Mouse (Mus musculus) CH12.LX (cell line): Measurements from ENCODE around the gene Ppp1r7. TPM values are rescaled to one million over a fixed set of nuclear protein-coding genes. Genes with fewer than 3 reads are reported as not detected.

ENCODE experiments used
- DNase-seq: peaks from one replicate; pipeline ENCODE4 v3.0.0-alpha.2; 2013; ENCODE audit errors: extremely low read depth
- H3K27ac ChIP-seq: 2 replicates; pipeline ENCODE4 v1.5.1; 2012; ENCODE audit warnings: low read depth, mild to moderate bottlenecking, control low read depth, moderate library complexity; ENCODE audit not compliant: insufficient read depth
- H3K27me3 ChIP-seq: replicated peaks from 2 replicates; pipeline ENCODE3; 2012; ENCODE audit warnings: inconsistent platforms
- H3K36me3 ChIP-seq, 2 experiments: replicated peaks in 1 of 2; 2 replicates each; pipeline versions ENCODE3 to v1.6.1; 2012; ENCODE audit warnings: inconsistent platforms in 1 of 2, low read length in 1 of 2, mild to moderate bottlenecking in 1 of 2, mixed read lengths in 1 of 2, moderate library complexity in 1 of 2; ENCODE audit not compliant: control insufficient read depth in 1 of 2, insufficient read depth in 1 of 2
- H3K4me1 ChIP-seq, 2 experiments: 2 replicates each; pipeline ENCODE4 v1.6.1; 2012; ENCODE audit warnings: inconsistent platforms in 1 of 2, moderate library complexity in 1 of 2; ENCODE audit not compliant: insufficient read depth in 2 of 2, control insufficient read depth in 1 of 2
- H3K4me2 ChIP-seq: 2 replicates; pipeline ENCODE4 v1.6.1; 2012; ENCODE audit warnings: low read depth, mild to moderate bottlenecking, control low read depth; ENCODE audit not compliant: poor library complexity, insufficient read depth, severe bottlenecking
- H3K4me3 ChIP-seq, 3 experiments: fragments of 150-350 bp in 1 of 3; sonication (generic) in 1 of 3; replicated peaks in 1 of 3; 2 replicates each; pipeline versions ENCODE3 to v1.5.1; 2011 to 2012; ENCODE audit warnings: low read depth in 2 of 3, low read length in 2 of 3, mild to moderate bottlenecking in 2 of 3, moderate library complexity in 2 of 3, control low read depth in 1 of 3, improper control_type of control experiment in 1 of 3, inconsistent platforms in 1 of 3, mixed read lengths in 1 of 3; ENCODE audit not compliant: poor library complexity in 1 of 3
- H3K79me2 ChIP-seq: replicated peaks from 2 replicates; pipeline ENCODE4 v1.6.1; 2012; ENCODE audit warnings: mild to moderate bottlenecking, moderate library complexity; ENCODE audit not compliant: control insufficient read depth, poor library complexity, insufficient read depth, severe bottlenecking; ENCODE audit errors: extremely low read depth
- H3K9ac ChIP-seq: 2 replicates; pipeline ENCODE4 v1.6.1; 2012; ENCODE audit warnings: low read depth, mild to moderate bottlenecking, control low read depth, moderate library complexity; ENCODE audit not compliant: insufficient read depth
- H3K9me3 ChIP-seq: replicated peaks from 2 replicates; pipeline ENCODE3; 2012; ENCODE audit warnings: low read length, inconsistent platforms, mixed read lengths
- BHLHE40 ChIP-seq: IDR thresholded peaks from 2 replicates; pipeline ENCODE4 v1.6.1; 2011; ENCODE audit warnings: mild to moderate bottlenecking, low read depth, low read length, improper control_type of control experiment
- E2F4 ChIP-seq: IDR thresholded peaks from 2 replicates; pipeline ENCODE4 v1.6.1; 2011; ENCODE audit warnings: low read depth, low read length, improper control_type of control experiment; ENCODE audit not compliant: insufficient replicate concordance
- EP300 ChIP-seq: IDR thresholded peaks from 2 replicates; pipeline ENCODE4 v1.6.1; 2011; ENCODE audit warnings: low read length, improper control_type of control experiment
- IRF4 ChIP-seq: IDR thresholded peaks from 2 replicates; pipeline ENCODE4 v1.6.1; 2014; ENCODE audit warnings: low read depth, mild to moderate bottlenecking, inconsistent platforms, low read length, improper control_type of control experiment
- JUN ChIP-seq: IDR thresholded peaks from 2 replicates; pipeline ENCODE4 v1.6.1; 2011; ENCODE audit warnings: low read depth, mild to moderate bottlenecking, low read length, improper control_type of control experiment, moderate library complexity; ENCODE audit not compliant: insufficient read depth
- JUND ChIP-seq: conservative IDR thresholded peaks from 2 replicates; pipeline ENCODE4 v1.6.1; 2011; ENCODE audit warnings: low read depth, low read length, improper control_type of control experiment
- MAZ ChIP-seq: IDR thresholded peaks from 2 replicates; pipeline ENCODE4 v1.6.1; 2012; ENCODE audit warnings: low read depth, mild to moderate bottlenecking, inconsistent platforms, low read length, improper control_type of control experiment, moderate library complexity
- MEF2A ChIP-seq: IDR thresholded peaks from 2 replicates; pipeline ENCODE4 v1.6.1; 2014; ENCODE audit warnings: low read depth, mild to moderate bottlenecking, inconsistent platforms, low read length, improper control_type of control experiment, borderline replicate concordance
- MYC ChIP-seq: IDR thresholded peaks from 2 replicates; pipeline ENCODE4 v1.6.1; 2011; ENCODE audit warnings: low read depth, mild to moderate bottlenecking, improper control_type of control experiment, low read length
- NELFE ChIP-seq: IDR thresholded peaks from 2 replicates; pipeline ENCODE4 v1.6.1; 2011; ENCODE audit warnings: low read depth, low read length, improper control_type of control experiment
- NRF1 ChIP-seq: IDR thresholded peaks from 2 replicates; pipeline ENCODE4 v1.6.1; 2014; ENCODE audit warnings: low read depth, mild to moderate bottlenecking, inconsistent platforms, low read length, improper control_type of control experiment, moderate library complexity
- PAX5 ChIP-seq: IDR thresholded peaks from 2 replicates; pipeline ENCODE4 v1.6.1; 2012; ENCODE audit warnings: low read length, inconsistent platforms, mixed read lengths
- POLR2AphosphoS2 ChIP-seq: IDR thresholded peaks from 2 replicates; pipeline ENCODE4 v1.6.1; 2011; ENCODE audit warnings: low read depth, low read length, improper control_type of control experiment
- RAD21 ChIP-seq: IDR thresholded peaks from 2 replicates; pipeline ENCODE4 v1.6.1; 2011; ENCODE audit warnings: low read depth, mild to moderate bottlenecking, low read length, improper control_type of control experiment, moderate library complexity
- SIN3A ChIP-seq: IDR thresholded peaks from 2 replicates; pipeline ENCODE4 v1.6.1; 2012; ENCODE audit warnings: low read length, improper control_type of control experiment, inconsistent platforms
- USF2 ChIP-seq: conservative IDR thresholded peaks from 2 replicates; pipeline ENCODE4 v1.6.1; 2011; ENCODE audit warnings: low read depth, low read length, improper control_type of control experiment
- ZC3H11A ChIP-seq: IDR thresholded peaks from 2 replicates; pipeline ENCODE4 v1.6.1; 2012; ENCODE audit warnings: low read depth, mild to moderate bottlenecking, inconsistent platforms, low read length, improper control_type of control experiment
- ZMIZ1 ChIP-seq: IDR thresholded peaks from 2 replicates; pipeline ENCODE4 v1.6.1; 2012; ENCODE audit warnings: low read depth, mild to moderate bottlenecking, inconsistent platforms, low read length, improper control_type of control experiment
- ZNF384 ChIP-seq: IDR thresholded peaks from 2 replicates; pipeline ENCODE4 v1.6.1; 2012; ENCODE audit warnings: low read depth, low read length, improper control_type of control experiment, inconsistent platforms
- dilution Hi-C: fragments of 300-500 bp; cut with MboI; formaldehyde crosslinking; loops from 2 replicates; pipeline ENCODE4 v1.14.3; 2020; ENCODE audit warnings: low sequenced_read_pairs; ENCODE audit not compliant: extremely low pct_unique_long_range_greater_than_20kb, extremely low pct_ligation_motif_present
- in situ Hi-C: fragments of 300-500 bp; cut with MboI; formaldehyde crosslinking; loops from 3 replicates; pipeline ENCODE4 v1.14.3; 2019; ENCODE audit warnings: low sequenced_read_pairs, low pct_ligation_motif_present, low pct_unique_long_range_greater_than_20kb, mixed read lengths
- polyA plus RNA-seq: library from polyadenylated mRNA; unstranded; fragments of >175 nt; gene quantifications from 2 replicates; pipeline ENCODE4 v1.2.1, GENCODE M21; 2012; ENCODE audit warnings: low read depth; ENCODE audit not compliant: insufficient read length
- total RNA-seq, 2 experiments: library from RNA; depleted of rRNA; stranded (reverse); fragments of 300-350 nt in 1 of 2; fragments of >200 nt in 1 of 2; gene quantifications; 2 replicates each; pipeline ENCODE4 v1.2.3; 2012 to 2014

The Ppp1r7 gene
- total and polyA plus RNA-seq, 3 experiments, result 13.6 to 62.6 (median 17.3) TPM

DNA sequence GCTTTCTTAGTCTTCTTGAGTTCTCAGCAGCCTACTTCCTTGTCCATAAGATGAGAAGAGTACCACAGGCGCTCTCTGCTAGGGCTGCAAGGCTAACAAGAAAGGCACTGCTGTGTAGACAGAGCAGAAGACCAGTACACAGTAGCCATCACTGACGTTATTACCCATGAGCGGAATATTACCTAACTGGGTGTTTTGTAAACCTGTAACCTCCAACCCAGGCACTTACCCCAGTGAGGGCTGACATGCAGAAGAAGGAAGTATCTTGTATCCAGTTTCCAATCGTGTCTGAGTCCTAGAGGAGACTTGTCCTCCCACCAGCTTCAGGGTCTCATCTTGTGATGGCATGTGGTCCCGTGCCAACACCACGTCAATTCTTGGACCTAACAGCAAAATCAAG, 18.7 kb upstream of the Ppp1r7 start:
- H3K4me2 ChIP-seq, result no peak overlapping the region
- dilution Hi-C loops, result no loop called here
- no peak for DNase-seq
- no peaks in the 10 kb centered on the region for H3K9me3 ChIP-seq
- H3K27ac ChIP-seq, result no peak overlapping the region
- no peak overlapping the region for H3K9ac ChIP-seq
- H3K4me3 ChIP-seq, result no peak overlapping the region
- H3K4me1 ChIP-seq, result no peaks in the 10 kb centered on the region
- no peaks in the 10 kb centered on the region for H3K27me3 ChIP-seq
- TF ChIP-seq EP300 (no peak), POLR2AphosphoS2 (no peak), JUND (no peak), ZNF384 (no peak), NRF1 (no peak), JUN (no peak), ZMIZ1 (no peak), RAD21 (no peak), E2F4 (no peak), SIN3A (no peak), NELFE (no peak), MAZ (no peak), USF2 (no peak)
- H3K79me2 ChIP-seq, result no peaks in the 10 kb centered on the region
- in situ Hi-C loops, result no loop called here
- peaks cover 79 to 93% of the 10 kb centered on the region in 2 experiments for H3K36me3 ChIP-seq

DNA sequence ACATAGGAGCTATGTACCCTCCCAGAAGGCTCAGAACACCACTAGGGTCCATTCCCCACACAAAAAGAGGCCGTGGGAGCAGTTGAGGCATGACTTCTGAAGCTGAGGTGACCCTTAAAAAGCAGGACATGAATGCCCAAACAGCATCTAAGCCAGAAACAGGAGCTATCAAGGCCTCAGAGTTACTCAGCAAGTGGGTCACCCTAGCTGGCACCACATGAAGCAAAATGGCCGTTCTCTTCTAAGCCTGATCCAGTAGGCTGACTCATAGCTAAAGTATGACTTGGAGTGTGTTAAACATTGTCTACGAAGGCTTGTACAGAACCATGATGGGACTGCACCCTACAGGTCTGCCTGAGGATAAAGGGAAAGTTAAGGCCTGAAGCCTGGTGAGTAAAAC, 16.2 kb upstream of the Ppp1r7 start:
- no peaks in the 10 kb centered on the region for H3K79me2 ChIP-seq
- no peak overlapping the region for H3K4me3 ChIP-seq
- H3K9me3 ChIP-seq, result no peaks in the 10 kb centered on the region
- H3K9ac ChIP-seq, result no peak overlapping the region
- TF ChIP-seq IRF4 (no peak), BHLHE40 (no peak), JUN (no peak), PAX5 (no peak), MYC (no peak), SIN3A (no peak), ZC3H11A (no peak), MEF2A (no peak), EP300 (no peak), USF2 (no peak)
- no peak overlapping the region for H3K27ac ChIP-seq
- DNase-seq, result no peak
- in situ Hi-C loops, result no loop called here
- H3K4me2 ChIP-seq, result no peak overlapping the region
- no peaks in the 10 kb centered on the region for H3K4me1 ChIP-seq
- dilution Hi-C loops, result no loop called here
- no peaks in the 10 kb centered on the region for H3K27me3 ChIP-seq
- H3K36me3 ChIP-seq, result peaks cover 67 to 90% of the 10 kb centered on the region in 2 experiments
